Mouse (Mus musculus) kidney, postnatal 0 days (tissue): ENCODE data around the gene Ppp1ca. TPM values are rescaled to one million over a fixed set of nuclear protein-coding genes. Genes with fewer than 3 reads are reported as not detected.

Source experiments
- ATAC-seq: fragments of 200-750 bp; cut with Nextera tagmentation; replicated peaks from 2 replicates; pipeline ENCODE4 v1.8.0; 2017; ENCODE audit warnings: low read depth, moderate number of reproducible peaks, moderate TSS enrichment, moderate library complexity; ENCODE audit not compliant: low FRiP score
- DNase-seq: peaks from one replicate; pipeline ENCODE4 v3.0.0-alpha.2; 2016; ENCODE audit warnings: low spot score
- H3K27ac ChIP-seq: fragments of 300-500 bp; sonication (generic); 2 replicates; pipeline ENCODE4 v1.5.1; 2014; ENCODE audit warnings: mild to moderate bottlenecking
- H3K27me3 ChIP-seq: fragments of 300-500 bp; sonication (generic); 2 replicates; pipeline ENCODE4 v1.6.1; 2014; ENCODE audit warnings: low read length, mixed read lengths; ENCODE audit not compliant: insufficient read depth
- H3K36me3 ChIP-seq: fragments of 300-500 bp; sonication (generic); 2 replicates; pipeline ENCODE4 v1.6.1; 2014; ENCODE audit warnings: low read length, mixed read lengths; ENCODE audit not compliant: insufficient read depth
- H3K4me1 ChIP-seq: fragments of 300-500 bp; sonication (generic); replicated peaks from 2 replicates; pipeline ENCODE4 v1.6.1; 2014; ENCODE audit warnings: antibody characterized with exemption, low read length, mixed read lengths; ENCODE audit not compliant: insufficient read depth
- H3K4me2 ChIP-seq: fragments of 300-500 bp; sonication (generic); 2 replicates; pipeline ENCODE4 v1.6.1; 2014; ENCODE audit warnings: mild to moderate bottlenecking, low read length, moderate library complexity, mixed read lengths
- H3K4me3 ChIP-seq: fragments of 300-500 bp; sonication (generic); replicated peaks from 2 replicates; pipeline ENCODE4 v1.5.1; 2014; ENCODE audit warnings: low read depth, low read length
- H3K9ac ChIP-seq: fragments of 300-500 bp; sonication (generic); 2 replicates; pipeline ENCODE4 v1.6.1; 2014; ENCODE audit warnings: low read depth, low read length
- H3K9me3 ChIP-seq: fragments of 300-500 bp; sonication (generic); replicated peaks from 2 replicates; pipeline ENCODE4 v1.6.1; 2016; ENCODE audit warnings: low read length, inconsistent platforms, mixed read lengths
- CTCF ChIP-seq: IDR thresholded peaks from 2 replicates; pipeline ENCODE4 v1.5.1; 2016; ENCODE audit warnings: antibody characterized with exemption, low read depth, mild to moderate bottlenecking, moderate library complexity
- WGBS: fragments of 180-500 bp; shearing (Covaris S2); extraction: QIAGEN DNeasy Blood & Tissue Kit; methylation state at CpG from one replicate; pipeline ENCODE4 v1.1.7; 2014; 5-methylcytosine and 5-hydroxymethylcytosine counted together
- polyA plus RNA-seq: library from polyadenylated mRNA; unstranded; fragments of >200 nt; fragmentation: Nextera tagmentation; extraction: Ambion mirVana; gene quantifications from 2 replicates; pipeline ENCODE4 v1.2.1, GENCODE M21; 2015

Gene Ppp1ca
- 804 and 864 TPM in 2 replicates for polyA plus RNA-seq

DNA sequence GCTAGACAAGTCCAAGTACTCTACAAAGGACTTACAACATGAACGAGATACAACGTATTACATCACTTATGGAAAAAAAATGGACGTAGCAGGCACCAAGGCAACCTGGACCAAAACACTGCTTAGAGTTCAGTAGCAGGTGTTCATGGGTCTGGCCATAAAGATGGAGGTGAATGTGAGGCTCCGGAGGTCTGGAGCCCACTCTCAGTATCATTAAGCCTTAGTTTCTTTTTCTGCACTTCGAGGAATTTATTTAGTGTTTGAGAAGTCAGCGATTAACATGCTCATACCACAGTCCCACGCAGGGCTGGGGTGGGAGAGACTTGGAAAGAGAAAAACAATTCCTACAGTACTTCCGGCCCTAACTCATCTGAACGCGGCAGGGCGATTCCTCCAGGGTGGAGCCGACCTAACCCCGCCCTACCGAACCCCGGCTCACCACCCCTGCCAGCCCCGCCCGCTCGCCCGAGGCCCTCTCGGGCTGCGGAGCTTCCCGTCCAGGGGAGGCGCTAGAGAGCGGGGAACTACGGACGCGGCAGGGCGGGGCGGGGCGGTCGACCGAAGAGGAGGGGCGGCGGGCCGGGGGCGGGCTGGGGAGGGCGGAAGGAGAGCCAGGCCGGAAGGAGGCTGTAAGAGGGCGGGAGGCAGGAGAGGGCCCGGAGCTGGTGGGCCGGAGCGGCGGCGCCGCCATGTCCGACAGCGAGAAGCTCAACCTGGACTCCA lies at the start of gene Ppp1ca:
TSS of gene Ppp1ca (plus strand) at position 538 of the 723 bp plus-strand sequence.
- peak; percentile 82 for TF ChIP-seq CTCF
- DNase-seq = peak; percentile 98
- Histone ChIP-seq H3K27ac (peak within 1 kb of the TSS; percentile 98), H3K4me1 (peaks cover 21% of the 10 kb centered on the region), H3K4me2 (peak within 1 kb of the TSS; percentile 83), H3K36me3 (peaks cover 24% of the 10 kb centered on the region), H3K9ac (peak within 1 kb of the TSS; percentile 99), H3K27me3 (no peaks in the 10 kb centered on the region), H3K4me3 (peak within 1 kb of the TSS; percentile 94), H3K9me3 (no peaks in the 10 kb centered on the region)
- peak; percentile 92 for ATAC-seq
- 3% methylated on average over 46 of the region's 47 CpGs for WGBS

DNA sequence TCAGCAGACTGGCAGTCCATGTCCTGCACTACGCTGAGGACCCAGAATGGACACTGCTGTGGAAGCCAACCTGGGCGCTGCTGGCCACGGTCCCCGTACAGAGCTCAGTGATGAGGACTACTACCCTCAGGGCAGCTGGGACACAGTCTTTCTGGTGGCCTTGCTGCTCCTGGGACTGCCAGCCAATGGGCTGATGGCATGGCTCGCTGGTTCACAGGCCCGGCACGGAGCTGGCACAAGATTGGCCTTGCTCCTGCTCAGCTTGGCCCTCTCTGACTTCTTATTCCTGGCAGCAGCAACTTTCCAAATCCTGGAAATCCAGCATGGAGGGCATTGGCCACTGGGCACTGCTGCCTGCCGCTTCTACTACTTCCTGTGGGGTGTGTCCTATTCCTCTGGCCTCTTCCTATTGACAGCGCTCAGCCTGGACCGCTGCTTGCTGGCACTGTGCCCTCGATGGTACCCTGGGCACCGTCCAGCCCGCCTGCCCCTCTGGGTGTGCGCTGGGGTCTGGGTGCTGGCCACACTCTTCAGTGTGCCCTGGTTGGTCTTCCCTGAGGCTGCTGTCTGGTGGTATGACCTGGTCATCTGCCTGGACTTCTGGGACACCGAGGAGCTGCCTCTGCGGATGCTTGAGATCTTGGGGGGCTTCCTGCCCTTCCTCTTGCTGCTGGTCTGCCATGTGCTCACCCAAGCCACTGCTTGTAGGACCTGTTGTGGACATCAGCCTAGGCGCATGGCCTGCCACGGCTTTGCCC lies 49.3 kb upstream of the Ppp1ca start:
- no peak for DNase-seq
- Histone ChIP-seq H3K4me1 (no peaks in the 10 kb centered on the region), H3K27me3 (no peaks in the 10 kb centered on the region), H3K9ac (no peak overlapping the region), H3K27ac (no peak overlapping the region), H3K4me2 (no peak overlapping the region), H3K36me3 (no peaks in the 10 kb centered on the region), H3K9me3 (no peaks in the 10 kb centered on the region), H3K4me3 (no peak overlapping the region)
- WGBS = 80% methylated on average over 18 of the region's 18 CpGs
- 0 out of 2 replicates have a peak, but pooled peaks have one; percentile 19 for ATAC-seq
- no peak for TF ChIP-seq CTCF

DNA sequence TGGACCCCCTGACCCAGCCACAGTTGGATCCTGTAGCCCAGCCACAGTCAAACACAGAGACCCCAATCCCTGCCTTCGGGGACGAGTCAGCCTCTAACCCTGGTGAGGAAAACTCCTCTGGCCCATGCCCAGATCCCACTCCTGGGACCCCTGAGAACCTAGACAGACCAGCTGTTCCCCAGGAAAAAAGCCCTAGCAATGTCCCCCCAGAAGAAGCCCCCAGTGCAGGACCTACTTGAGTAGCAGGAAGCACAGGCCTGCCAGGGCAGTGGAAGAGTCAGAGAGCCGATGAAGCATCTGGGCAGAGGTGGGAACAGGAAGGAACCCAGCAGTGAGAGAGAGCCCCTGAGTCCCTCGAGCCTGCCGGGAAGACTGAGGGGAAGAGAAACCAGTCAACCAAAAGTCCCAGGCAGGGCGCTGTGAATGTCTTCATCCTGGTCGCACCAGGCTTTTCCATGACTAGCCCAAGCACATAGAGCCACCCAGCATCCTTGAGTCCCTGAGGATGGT lies 48.1 kb upstream of the Ppp1ca start, which contains the start of gene Cabp4:
TSS of gene Cabp4 (minus strand) at position 275 of the 510 bp plus-strand sequence.
- DNase-seq (no peak), ATAC-seq (no peak)
- Histone ChIP-seq H3K27ac (no peak within 1 kb of the TSS), H3K4me1 (peaks cover 3% of the 10 kb centered on the region; the same call in 1 of the 2 replicates), H3K27me3 (no peaks in the 10 kb centered on the region), H3K36me3 (no peaks in the 10 kb centered on the region), H3K9ac (no peak within 1 kb of the TSS), H3K9me3 (no peaks in the 10 kb centered on the region), H3K4me2 (no peak within 1 kb of the TSS), H3K4me3 (no peak within 1 kb of the TSS)
- no peak for TF ChIP-seq CTCF
- WGBS = 76% methylated on average over 7 of the region's 7 CpGs

DNA sequence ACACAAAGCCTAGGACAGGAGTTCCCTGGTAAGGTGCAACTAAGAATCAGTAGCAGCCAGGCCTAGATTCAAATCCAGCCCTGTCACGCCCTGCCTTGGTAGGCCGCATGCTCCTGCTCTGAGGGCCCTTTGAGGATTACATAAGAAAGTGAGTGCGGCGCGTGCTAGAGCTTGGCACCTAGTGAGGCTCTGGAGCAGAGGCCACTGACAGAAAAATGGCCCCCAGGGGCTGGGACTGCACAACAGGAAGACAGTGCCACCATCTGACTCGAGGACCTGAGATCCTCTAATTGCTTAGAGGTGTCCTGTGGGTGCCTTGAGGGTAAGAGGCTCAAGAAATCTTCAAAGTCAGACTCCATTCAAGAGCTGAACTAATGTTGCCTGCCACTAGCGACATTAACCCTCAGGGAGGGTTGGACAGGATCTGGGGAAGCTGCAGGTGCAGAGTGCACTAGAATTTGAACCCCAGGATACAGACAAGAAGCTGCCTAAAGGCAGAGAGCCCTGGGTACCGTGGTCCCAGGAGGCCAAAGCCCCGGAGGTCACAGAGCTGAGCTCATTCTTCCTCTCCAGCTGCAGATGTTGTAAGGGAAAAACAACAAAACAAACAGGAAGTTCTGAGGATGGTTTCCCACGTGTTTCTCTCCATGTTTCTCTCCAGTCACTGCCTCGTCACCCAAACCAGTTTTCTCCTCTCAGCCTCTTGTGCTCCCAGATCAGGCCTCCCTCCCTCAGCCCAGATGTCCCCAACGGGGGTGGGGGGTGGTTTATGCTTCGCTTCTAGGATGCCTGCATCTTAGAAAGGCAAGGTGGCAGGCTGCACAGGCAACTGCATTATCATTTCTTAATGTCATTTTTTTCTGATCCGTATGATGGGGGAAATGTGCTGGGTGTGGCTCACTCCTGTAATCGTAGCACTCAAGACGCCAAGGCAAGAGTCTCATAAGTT lies 47.0 kb upstream of the Ppp1ca start:
- Histone ChIP-seq H3K4me2 (no peak overlapping the region), H3K9me3 (no peaks in the 10 kb centered on the region), H3K27ac (no peak overlapping the region), H3K4me3 (no peak overlapping the region), H3K4me1 (peaks cover 11% of the 10 kb centered on the region; the same call in 1 of the 2 replicates), H3K9ac (no peak overlapping the region), H3K27me3 (no peaks in the 10 kb centered on the region), H3K36me3 (no peaks in the 10 kb centered on the region)
- no peak for TF ChIP-seq CTCF
- WGBS = 75% methylated on average over 16 of the region's 16 CpGs
- ATAC-seq (no peak), DNase-seq (no peak)

DNA sequence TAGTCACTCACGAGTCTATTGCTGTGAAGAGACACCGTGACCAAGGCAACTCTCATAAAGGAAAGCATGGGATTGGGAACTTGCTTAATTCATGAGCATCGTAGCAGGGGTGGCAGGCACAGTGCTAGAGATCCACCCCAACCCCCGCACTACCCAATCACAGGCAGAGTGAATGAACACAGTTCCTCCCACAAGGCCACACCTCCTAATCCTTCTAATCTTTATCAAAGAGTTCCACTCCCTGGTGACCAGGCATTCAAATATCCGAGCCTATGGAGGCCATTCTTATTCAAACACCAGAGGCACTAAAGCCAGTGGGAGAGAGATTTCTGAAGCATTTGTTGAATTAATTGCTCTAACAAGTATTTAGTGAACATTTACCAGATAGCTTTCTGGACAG lies 45.9 kb upstream of the Ppp1ca start:
- DNase-seq (no peak), ATAC-seq (no peak)
- H3K27ac ChIP-seq = no peak overlapping the region
- H3K4me1 ChIP-seq = peaks cover 11% of the 10 kb centered on the region; the same call in 1 of the 2 replicates
- TF ChIP-seq CTCF = no peak
- H3K36me3 ChIP-seq = peaks cover 6% of the 10 kb centered on the region
- H3K9ac ChIP-seq = no peak overlapping the region
- 84% methylated on average over 5 of the region's 5 CpGs for WGBS
- no peaks in the 10 kb centered on the region for H3K9me3 ChIP-seq
- no peaks in the 10 kb centered on the region for H3K27me3 ChIP-seq
- H3K4me2 ChIP-seq = no peak overlapping the region
- H3K4me3 ChIP-seq = no peak overlapping the region
